Mouse (Mus musculus): ENCODE results near the gene Xpo4. TPM values are rescaled to one million over a fixed set of nuclear protein-coding genes. Genes with fewer than 3 reads are reported as not detected.

Xpo4 gene
- polyA plus RNA-seq, 1 experiment from 2014 or later, result 17.0 TPM

DNA sequence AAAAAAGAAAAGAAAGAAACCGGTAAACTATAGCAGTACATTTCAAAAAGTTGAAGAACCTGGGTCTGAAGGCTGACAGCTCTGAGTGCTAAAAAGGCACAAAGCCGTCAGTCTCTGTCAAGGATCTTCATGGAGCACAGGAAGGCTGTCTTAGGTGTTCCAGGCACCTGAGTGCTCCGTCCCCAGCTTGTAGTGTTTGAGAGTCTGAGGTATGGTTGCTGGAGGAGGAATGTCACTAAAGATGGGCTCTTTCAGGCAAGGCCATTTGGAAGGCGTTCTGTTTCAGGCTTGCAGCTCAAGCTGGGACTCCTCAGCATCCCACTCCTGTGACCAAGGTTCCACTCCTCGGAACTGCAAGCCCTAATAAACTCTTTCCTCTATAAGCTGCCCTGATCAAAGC, 22.2 kb upstream of the Xpo4 start:
- 87% methylated on average over 5 of the region's 5 CpGs for WGBS

DNA sequence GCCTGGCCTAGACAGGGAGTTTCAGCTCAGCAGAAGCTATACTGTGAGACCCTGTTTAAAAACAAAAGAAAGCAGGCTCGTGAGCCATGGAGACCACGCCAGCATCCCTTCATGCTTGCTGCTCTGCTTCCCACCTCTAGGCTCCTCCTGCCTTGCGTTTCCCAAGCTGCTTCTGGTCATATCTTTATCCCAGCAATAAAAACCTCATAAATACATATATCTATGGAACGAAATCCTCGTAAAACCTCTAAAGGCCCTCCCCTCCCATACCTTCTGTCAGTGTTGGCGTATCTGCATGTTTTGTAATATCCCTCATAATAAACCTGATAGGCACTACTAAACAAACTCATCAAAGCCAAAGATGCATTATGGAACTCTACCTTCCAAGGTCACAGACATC, 21.4 kb upstream of the Xpo4 start:
- Histone ChIP-seq H3K9me3 (ENCODE audit: control insufficient read depth, low read length) (no peaks in the 10 kb centered on the region), H3K4me1 (ENCODE audit: control insufficient read depth, insufficient read depth, low read length) (no peaks in the 10 kb centered on the region), H3K9ac (ENCODE audit: low read depth, low read length) (no peak overlapping the region), H3K4me2 (ENCODE audit: low read depth, low read length) (no peak overlapping the region), H3K36me3 (ENCODE audit: control insufficient read depth, insufficient read depth, low read length) (no peaks in the 10 kb centered on the region), H3K27me3 (replicated peaks; ENCODE audit: control insufficient read depth, insufficient read depth, low read length) (no peaks in the 10 kb centered on the region), H3K4me3 (ENCODE audit: low read length) (no peak overlapping the region), H3K27ac (ENCODE audit: low read length) (no peak overlapping the region)
- ATAC-seq, result no peak
- 66% methylated on average over 6 of the region's 6 CpGs for WGBS

More for the DNA sequence above, 22.2 kb upstream of the Xpo4 start:
- Histone ChIP-seq H3K27me3 (replicated peaks; ENCODE audit: control insufficient read depth, insufficient read depth, low read length) (no peaks in the 10 kb centered on the region), H3K4me3 (ENCODE audit: low read length) (no peak overlapping the region), H3K36me3 (ENCODE audit: control insufficient read depth, insufficient read depth, low read length) (no peaks in the 10 kb centered on the region), H3K9me3 (ENCODE audit: control insufficient read depth, low read length) (no peaks in the 10 kb centered on the region), H3K9ac (ENCODE audit: low read depth, low read length) (no peak overlapping the region), H3K27ac (ENCODE audit: low read length) (no peak overlapping the region), H3K4me1 (ENCODE audit: control insufficient read depth, insufficient read depth, low read length) (no peaks in the 10 kb centered on the region), H3K4me2 (ENCODE audit: low read depth, low read length) (no peak overlapping the region)
- no peak for ATAC-seq

DNA sequence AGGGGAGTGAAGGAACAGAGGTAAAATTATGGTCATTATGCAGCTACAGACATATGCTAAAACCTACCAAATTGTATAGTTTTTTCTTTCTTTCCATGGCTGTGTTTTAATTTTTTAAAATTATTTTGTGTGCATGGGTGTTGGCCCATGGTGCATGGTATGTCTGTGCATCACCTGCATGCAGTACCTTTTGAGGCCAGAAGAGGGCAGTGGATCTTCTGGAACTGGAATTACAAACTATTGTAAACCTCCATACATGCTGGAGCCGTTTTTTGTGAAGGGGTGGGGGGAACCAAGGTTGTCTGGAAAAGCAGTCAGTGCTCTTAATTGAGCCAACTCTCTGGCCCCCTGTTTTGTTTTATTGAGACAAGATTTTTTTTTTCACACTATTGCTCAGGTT, 19.3 kb upstream of the Xpo4 start:
- Histone ChIP-seq H3K4me1 (ENCODE audit: control insufficient read depth, insufficient read depth, low read length) (no peaks in the 10 kb centered on the region), H3K27ac (ENCODE audit: low read length) (no peak overlapping the region), H3K9ac (ENCODE audit: low read depth, low read length) (no peak overlapping the region), H3K36me3 (ENCODE audit: control insufficient read depth, insufficient read depth, low read length) (no peaks in the 10 kb centered on the region), H3K9me3 (ENCODE audit: control insufficient read depth, low read length) (no peaks in the 10 kb centered on the region), H3K27me3 (replicated peaks; ENCODE audit: control insufficient read depth, insufficient read depth, low read length) (no peaks in the 10 kb centered on the region), H3K4me3 (ENCODE audit: low read length) (no peak overlapping the region), H3K4me2 (ENCODE audit: low read depth, low read length) (no peak overlapping the region)
- no peak for ATAC-seq
- WGBS, result 5% methylated on average over 1 of the region's 1 CpGs

DNA sequence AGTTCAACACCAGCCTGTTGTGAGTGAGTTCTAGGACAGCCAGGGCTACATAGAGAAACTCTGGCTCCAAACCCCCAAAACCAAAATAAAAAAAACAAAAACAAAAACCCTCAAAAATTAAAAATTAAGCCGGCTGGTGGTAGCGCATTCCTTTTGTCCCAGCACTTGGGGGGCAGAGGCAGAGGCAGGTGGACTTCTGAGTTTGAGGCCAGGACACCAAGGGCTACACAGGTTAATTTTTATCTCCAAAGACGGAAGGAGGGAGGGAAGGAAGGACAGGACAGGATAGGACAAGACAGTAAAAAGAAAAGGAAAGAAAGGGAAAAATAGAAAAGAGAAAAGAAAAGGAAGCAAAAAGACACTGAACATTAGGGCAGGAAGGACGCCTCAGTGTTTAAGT, 17.5 kb upstream of the Xpo4 start:
- ATAC-seq, result no peak
- WGBS, result 85% methylated on average over 4 of the region's 4 CpGs
- H3K4me2 ChIP-seq (ENCODE audit: low read depth, low read length), result no peak overlapping the region
- H3K27ac ChIP-seq (ENCODE audit: low read length), result no peak overlapping the region
- no peaks in the 10 kb centered on the region for H3K36me3 ChIP-seq (ENCODE audit: control insufficient read depth, insufficient read depth, low read length)
- no peaks in the 10 kb centered on the region for H3K27me3 ChIP-seq (replicated peaks; ENCODE audit: control insufficient read depth, insufficient read depth, low read length)
- H3K9me3 ChIP-seq (ENCODE audit: control insufficient read depth, low read length), result no peaks in the 10 kb centered on the region
- H3K4me3 ChIP-seq (ENCODE audit: low read length), result no peak overlapping the region
- H3K9ac ChIP-seq (ENCODE audit: low read depth, low read length), result no peak overlapping the region
- H3K4me1 ChIP-seq (ENCODE audit: control insufficient read depth, insufficient read depth, low read length), result no peaks in the 10 kb centered on the region

DNA sequence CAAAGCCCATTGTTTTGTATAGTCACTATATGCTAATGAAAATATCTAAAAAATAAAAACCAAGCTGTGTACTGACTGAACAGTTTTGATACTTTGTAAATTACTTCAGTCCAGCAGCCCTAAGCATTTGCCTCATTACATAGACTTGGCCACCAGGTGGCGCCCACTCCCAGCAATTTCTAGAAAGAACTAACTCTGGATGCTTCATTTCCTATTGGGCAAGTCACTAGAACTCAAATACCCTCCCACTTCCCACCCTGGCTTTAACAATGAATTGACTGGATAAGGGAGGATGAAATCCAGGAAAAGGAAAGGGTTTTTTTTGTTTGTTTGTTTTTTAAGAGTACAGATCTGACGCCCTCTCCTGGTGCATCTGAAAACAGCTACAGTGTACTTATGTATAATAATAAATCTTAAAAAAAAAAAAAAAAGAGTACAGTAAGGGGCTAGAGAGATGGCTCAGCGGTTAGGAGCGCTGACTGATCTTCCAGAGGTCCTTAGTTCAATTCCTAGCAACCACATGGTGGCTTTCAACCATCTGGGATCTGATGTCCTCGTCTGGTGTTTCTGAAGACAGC, 14.8 kb upstream of the Xpo4 start:
- Histone ChIP-seq H3K4me1 (ENCODE audit: control insufficient read depth, insufficient read depth, low read length) (no peaks in the 10 kb centered on the region), H3K36me3 (ENCODE audit: control insufficient read depth, insufficient read depth, low read length) (no peaks in the 10 kb centered on the region), H3K4me3 (ENCODE audit: low read length) (no peak overlapping the region), H3K9ac (ENCODE audit: low read depth, low read length) (no peak overlapping the region), H3K9me3 (ENCODE audit: control insufficient read depth, low read length) (no peaks in the 10 kb centered on the region), H3K4me2 (ENCODE audit: low read depth, low read length) (no peak overlapping the region), H3K27me3 (replicated peaks; ENCODE audit: control insufficient read depth, insufficient read depth, low read length) (no peaks in the 10 kb centered on the region), H3K27ac (ENCODE audit: low read length) (no peak overlapping the region)
- 31% methylated on average over 5 of the region's 5 CpGs for WGBS
- ATAC-seq, result peak; percentile 66; the same call in 1 of the 2 replicates

DNA sequence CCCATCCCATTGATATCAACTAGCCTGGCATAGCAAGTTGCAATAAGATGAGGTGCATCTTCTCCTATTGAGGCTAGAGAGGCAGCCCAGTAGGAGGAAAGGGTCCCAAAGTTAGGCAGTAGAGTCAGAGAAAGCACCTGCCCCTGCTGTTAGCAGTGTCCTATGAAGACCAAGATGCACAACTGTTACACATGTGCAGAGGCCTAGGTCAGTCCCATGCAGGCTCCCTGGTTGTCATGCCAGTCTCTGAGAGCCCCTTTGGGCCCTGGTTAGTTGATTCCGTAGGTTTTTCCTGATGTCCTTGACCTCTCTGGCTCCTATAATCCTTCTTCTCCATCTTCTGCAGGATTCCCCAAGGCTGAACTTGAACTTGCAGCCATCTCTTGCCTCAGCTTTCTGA, 14.3 kb upstream of the Xpo4 start:
- H3K4me2 ChIP-seq (ENCODE audit: low read depth, low read length), result no peak overlapping the region
- H3K4me1 ChIP-seq (ENCODE audit: control insufficient read depth, insufficient read depth, low read length), result no peaks in the 10 kb centered on the region
- no peaks in the 10 kb centered on the region for H3K9me3 ChIP-seq (ENCODE audit: control insufficient read depth, low read length)
- no peak overlapping the region for H3K4me3 ChIP-seq (ENCODE audit: low read length)
- H3K27ac ChIP-seq (ENCODE audit: low read length), result no peak overlapping the region
- no peaks in the 10 kb centered on the region for H3K36me3 ChIP-seq (ENCODE audit: control insufficient read depth, insufficient read depth, low read length)
- no peaks in the 10 kb centered on the region for H3K27me3 ChIP-seq (replicated peaks; ENCODE audit: control insufficient read depth, insufficient read depth, low read length)
- WGBS, result 21% methylated on average over 1 of the region's 1 CpGs
- H3K9ac ChIP-seq (ENCODE audit: low read depth, low read length), result no peak overlapping the region
- no peak for ATAC-seq

DNA sequence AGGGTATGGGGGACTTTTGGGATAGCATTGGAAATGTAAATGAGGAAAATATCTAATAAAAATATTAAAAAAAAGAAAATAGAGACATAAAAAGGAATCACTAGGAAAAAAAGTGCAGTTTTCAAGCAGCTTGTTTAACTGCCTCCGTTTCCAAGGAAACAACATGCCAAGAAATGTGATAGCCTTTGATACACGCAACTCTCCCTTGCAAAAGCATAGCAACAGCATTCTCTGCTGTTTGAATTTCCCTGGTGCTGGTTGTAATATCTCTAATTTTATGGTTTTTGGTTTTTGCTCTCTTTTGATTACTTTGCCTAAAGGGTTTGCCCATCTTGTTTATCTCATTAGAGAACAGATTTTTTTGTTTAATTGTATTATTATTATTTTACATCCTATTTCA, 10.3 kb upstream of the Xpo4 start:
- Histone ChIP-seq H3K9ac (ENCODE audit: low read depth, low read length) (no peak overlapping the region), H3K4me1 (ENCODE audit: control insufficient read depth, insufficient read depth, low read length) (no peaks in the 10 kb centered on the region), H3K27me3 (replicated peaks; ENCODE audit: control insufficient read depth, insufficient read depth, low read length) (no peaks in the 10 kb centered on the region), H3K4me2 (ENCODE audit: low read depth, low read length) (no peak overlapping the region), H3K9me3 (ENCODE audit: control insufficient read depth, low read length) (no peaks in the 10 kb centered on the region), H3K27ac (ENCODE audit: low read length) (no peak overlapping the region), H3K4me3 (ENCODE audit: low read length) (no peak overlapping the region), H3K36me3 (ENCODE audit: control insufficient read depth, insufficient read depth, low read length) (no peaks in the 10 kb centered on the region)
- 49% methylated on average over 2 of the region's 2 CpGs for WGBS
- ATAC-seq, result no peak

DNA sequence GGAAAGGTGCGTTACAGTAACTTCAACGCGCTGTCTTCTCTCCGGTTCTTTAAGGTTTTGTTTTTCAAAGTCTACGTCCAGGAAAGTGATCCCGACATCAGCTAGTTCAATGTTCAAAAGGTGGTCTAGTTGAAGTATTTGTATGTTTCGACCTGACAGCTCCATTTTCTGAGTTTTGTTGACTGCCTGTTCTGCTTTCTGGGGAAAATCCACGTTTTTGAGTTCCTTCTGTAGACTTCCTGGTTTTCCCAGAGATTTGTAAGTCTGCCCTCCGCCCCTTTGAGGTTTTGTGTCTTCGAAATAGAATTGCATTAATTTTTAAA, 359 bp upstream of the Xpo4 start:
- peak overlapping the region; percentile 93 for H3K4me3 ChIP-seq (ENCODE audit: low read length)
- no peaks in the 10 kb centered on the region for H3K36me3 ChIP-seq (ENCODE audit: control insufficient read depth, insufficient read depth, low read length)
- ATAC-seq, result no peak
- whole genome bisulfite sequencing, result 8% methylated on average over 10 of the region's 10 CpGs
- peak overlapping the region; percentile 89 for H3K27ac ChIP-seq (ENCODE audit: low read length)
- no peaks in the 10 kb centered on the region for H3K9me3 ChIP-seq (ENCODE audit: control insufficient read depth, low read length)
- peak overlapping the region; percentile 67 for H3K4me2 ChIP-seq (ENCODE audit: low read depth, low read length)
- peaks cover 9% of the 10 kb centered on the region for H3K4me1 ChIP-seq (ENCODE audit: control insufficient read depth, insufficient read depth, low read length)
- H3K9ac ChIP-seq (ENCODE audit: low read depth, low read length), result peak overlapping the region; percentile 95
- H3K27me3 ChIP-seq (replicated peaks; ENCODE audit: control insufficient read depth, insufficient read depth, low read length), result no peaks in the 10 kb centered on the region

DNA sequence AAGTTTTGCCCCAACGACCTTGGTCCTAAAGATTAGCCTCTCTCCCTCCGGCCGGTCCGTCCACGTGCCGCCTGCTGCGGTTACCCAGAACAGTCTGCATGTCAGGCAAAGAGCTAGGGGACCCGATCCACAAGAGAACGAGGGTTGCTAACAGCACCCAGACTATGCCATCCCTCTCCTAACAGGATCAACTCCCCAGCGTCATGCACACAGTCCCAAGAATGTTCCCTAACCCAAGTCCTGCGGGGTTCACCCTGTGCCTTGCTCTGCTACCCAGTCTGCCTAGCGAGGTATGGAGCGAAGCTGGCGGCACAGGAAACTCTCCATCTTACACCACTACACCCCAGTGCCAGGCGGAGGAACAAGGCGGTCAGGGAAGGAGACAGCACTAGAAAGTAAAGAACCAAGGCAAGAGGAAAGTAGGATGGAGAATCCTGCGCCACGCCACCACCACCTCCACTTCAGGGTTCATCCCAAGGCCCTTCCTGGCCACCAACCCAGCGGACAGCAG, 864 bp downstream of the Xpo4 start:
- peak overlapping the region; percentile 89 for H3K27ac ChIP-seq (ENCODE audit: low read length)
- WGBS, result under 1% methylated on average over 19 of the region's 19 CpGs
- H3K9ac ChIP-seq (ENCODE audit: low read depth, low read length), result peak overlapping the region; percentile 95
- ATAC-seq, result peak; percentile 73
- no peaks in the 10 kb centered on the region for H3K36me3 ChIP-seq (ENCODE audit: control insufficient read depth, insufficient read depth, low read length)
- H3K4me3 ChIP-seq (ENCODE audit: low read length), result peak overlapping the region; percentile 93
- H3K9me3 ChIP-seq (ENCODE audit: control insufficient read depth, low read length), result no peaks in the 10 kb centered on the region
- peaks cover 9% of the 10 kb centered on the region for H3K4me1 ChIP-seq (ENCODE audit: control insufficient read depth, insufficient read depth, low read length)
- no peaks in the 10 kb centered on the region for H3K27me3 ChIP-seq (replicated peaks; ENCODE audit: control insufficient read depth, insufficient read depth, low read length)
- peak overlapping the region; percentile 79 for H3K4me2 ChIP-seq (ENCODE audit: low read depth, low read length)

DNA sequence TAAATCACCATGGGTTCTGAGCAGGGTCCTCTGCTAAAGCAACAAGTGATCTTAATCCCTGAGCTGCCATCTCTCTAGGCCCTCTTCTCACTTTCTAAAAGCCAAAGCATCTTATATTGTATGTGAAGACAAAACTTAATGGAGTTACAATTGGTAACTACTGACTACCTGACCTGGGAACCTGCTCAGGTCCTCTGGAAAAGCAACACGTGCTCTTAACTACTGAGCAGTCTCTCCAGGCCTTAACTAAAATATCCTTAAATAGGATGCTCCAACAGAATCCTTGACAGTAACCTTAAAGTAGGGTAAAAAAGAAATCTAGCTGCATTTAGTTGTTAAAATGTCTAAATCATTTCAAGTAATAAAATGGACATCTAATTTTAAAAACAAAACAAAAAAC, 1.6 kb downstream of the Xpo4 start:
- H3K4me1 ChIP-seq (ENCODE audit: control insufficient read depth, insufficient read depth, low read length), result peaks cover 9% of the 10 kb centered on the region
- H3K36me3 ChIP-seq (ENCODE audit: control insufficient read depth, insufficient read depth, low read length), result no peaks in the 10 kb centered on the region
- peak overlapping the region; percentile 79 for H3K4me2 ChIP-seq (ENCODE audit: low read depth, low read length)
- no peaks in the 10 kb centered on the region for H3K9me3 ChIP-seq (ENCODE audit: control insufficient read depth, low read length)
- 25% methylated on average over 1 of the region's 1 CpGs for WGBS
- no peak for ATAC-seq
- no peak overlapping the region for H3K27ac ChIP-seq (ENCODE audit: low read length)
- H3K4me3 ChIP-seq (ENCODE audit: low read length), result peak overlapping the region; percentile 93
- H3K9ac ChIP-seq (ENCODE audit: low read depth, low read length), result no peak overlapping the region
- H3K27me3 ChIP-seq (replicated peaks; ENCODE audit: control insufficient read depth, insufficient read depth, low read length), result no peaks in the 10 kb centered on the region
